Mouse (Mus musculus) forebrain, embryonic 11.5 days (tissue): ENCODE results near the gene Cd209a. TPM values are rescaled to one million over a fixed set of nuclear protein-coding genes. Genes with fewer than 3 reads are reported as not detected.
"Not testable (repeated sequence)": the region's sequence is repeated elsewhere in the genome, so short reads cannot be mapped to it uniquely, and the experiment has no call there.

ENCODE experiments used
- ATAC-seq: fragments of 200-750 bp; cut with Nextera tagmentation; replicated peaks from 2 replicates; pipeline ENCODE4 v1.8.0; 2017; ENCODE audit warnings: moderate TSS enrichment; ENCODE audit not compliant: low FRiP score
- DNase-seq: peaks from one replicate; pipeline ENCODE4 v3.0.0-alpha.2; 2017; ENCODE audit warnings: low spot score
- H3K27ac ChIP-seq: fragments of 300-500 bp; sonication (generic); 2 replicates; pipeline ENCODE4 v1.5.1; 2014; ENCODE audit warnings: low read depth, low read length
- H3K27me3 ChIP-seq: fragments of 300-500 bp; sonication (generic); 2 replicates; pipeline ENCODE4 v1.6.1; 2014; ENCODE audit warnings: mild to moderate bottlenecking, low read length, mixed read lengths; ENCODE audit not compliant: control insufficient read depth, insufficient read depth
- H3K36me3 ChIP-seq: fragments of 300-500 bp; sonication (generic); 2 replicates; pipeline ENCODE4 v1.6.1; 2014; ENCODE audit warnings: mild to moderate bottlenecking, low read length, moderate library complexity, mixed read lengths; ENCODE audit not compliant: control insufficient read depth, insufficient read depth
- H3K4me1 ChIP-seq: fragments of 300-500 bp; sonication (generic); replicated peaks from 2 replicates; pipeline ENCODE4 v1.6.1; 2014; ENCODE audit warnings: low read length, mixed read lengths; ENCODE audit not compliant: control insufficient read depth, insufficient read depth
- H3K4me2 ChIP-seq: fragments of 300-500 bp; sonication (generic); 2 replicates; pipeline ENCODE4 v1.6.1; 2014; ENCODE audit warnings: low read depth, mild to moderate bottlenecking, low read length, moderate library complexity, mixed read lengths; ENCODE audit not compliant: severe bottlenecking
- H3K4me3 ChIP-seq: fragments of 300-500 bp; sonication (generic); 2 replicates; pipeline ENCODE4 v1.5.1; 2014; ENCODE audit warnings: low read depth, low read length
- H3K9ac ChIP-seq: fragments of 300-500 bp; sonication (generic); 2 replicates; pipeline ENCODE4 v1.6.1; 2014; ENCODE audit warnings: low read length
- H3K9me3 ChIP-seq: fragments of 300-500 bp; sonication (generic); 2 replicates; pipeline ENCODE4 v1.6.1; 2016; ENCODE audit warnings: low read length, mixed read lengths; ENCODE audit not compliant: control insufficient read depth
- WGBS: fragments of 180-500 bp; shearing (Covaris S2); extraction: QIAGEN DNeasy Blood & Tissue Kit; methylation state at CpG from one replicate; pipeline ENCODE4 v1.1.7; 2014; 5-methylcytosine and 5-hydroxymethylcytosine counted together
- polyA plus RNA-seq: library from polyadenylated mRNA; unstranded; fragments of >200 nt; fragmentation: Nextera tagmentation; extraction: Ambion mirVana; gene quantifications from 2 replicates; pipeline ENCODE4 v1.2.1, GENCODE M21; 2014

The Cd209a gene
- polyA plus RNA-seq = not detected in 2 replicates

DNA sequence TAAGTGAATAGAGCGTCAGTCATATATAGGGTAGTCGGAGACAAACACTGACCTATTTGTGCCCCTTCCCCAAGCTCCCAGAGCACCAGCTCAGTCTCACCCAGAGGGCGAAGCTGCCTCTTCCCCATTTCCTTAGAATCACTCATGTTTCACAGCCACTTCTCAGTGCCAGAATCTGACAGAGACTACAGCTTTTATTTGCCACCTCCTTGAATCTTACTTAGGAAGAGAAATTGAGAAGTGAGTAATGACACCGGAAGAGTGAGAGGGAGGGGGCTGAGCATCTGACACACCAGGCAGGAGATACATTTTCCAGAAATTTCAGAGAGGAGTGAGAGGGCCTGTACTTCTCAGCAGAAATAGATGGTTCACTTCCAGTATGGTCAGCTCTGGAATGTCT is at the start of gene Cd209a:
Cd209a (minus strand) TSS at position 224 of the 400 bp plus-strand sequence.
- Histone ChIP-seq H3K27ac (no peak within 1 kb of the TSS), H3K9ac (no peak within 1 kb of the TSS), H3K4me1 (no peaks in the 10 kb centered on the region), H3K9me3 (peaks cover 4% of the 10 kb centered on the region; the same call in 1 of the 2 replicates), H3K4me3 (no peak within 1 kb of the TSS), H3K4me2 (no peak within 1 kb of the TSS), H3K27me3 (no peaks in the 10 kb centered on the region), H3K36me3 (no peaks in the 10 kb centered on the region)
- ATAC-seq (no peak), DNase-seq (no peak)
- 91% methylated on average over 4 of the region's 4 CpGs for whole genome bisulfite sequencing

GRCm38 (mm10) chr8:3768641-3769040 is 19.9 kb upstream of the Cd209a start:
- H3K9me3 ChIP-seq, H3K4me3 ChIP-seq, H3K27ac ChIP-seq, H3K27me3 ChIP-seq, H3K36me3 ChIP-seq, H3K4me1 ChIP-seq, ATAC-seq, DNase-seq, H3K4me2 ChIP-seq, H3K9ac ChIP-seq: not testable (repeated sequence)
- 87% methylated on average over 5 of the region's 5 CpGs for WGBS

- ATAC-seq = peak; percentile 99
- Histone ChIP-seq H3K9ac (no peak overlapping the region), H3K9me3 (peaks cover 9% of the 10 kb centered on the region; the same call in 1 of the 2 replicates)
These were observed 5.6 kb upstream of the Cd209a start for GRCm38 (mm10) chr8:3754261-3754850.

DNA sequence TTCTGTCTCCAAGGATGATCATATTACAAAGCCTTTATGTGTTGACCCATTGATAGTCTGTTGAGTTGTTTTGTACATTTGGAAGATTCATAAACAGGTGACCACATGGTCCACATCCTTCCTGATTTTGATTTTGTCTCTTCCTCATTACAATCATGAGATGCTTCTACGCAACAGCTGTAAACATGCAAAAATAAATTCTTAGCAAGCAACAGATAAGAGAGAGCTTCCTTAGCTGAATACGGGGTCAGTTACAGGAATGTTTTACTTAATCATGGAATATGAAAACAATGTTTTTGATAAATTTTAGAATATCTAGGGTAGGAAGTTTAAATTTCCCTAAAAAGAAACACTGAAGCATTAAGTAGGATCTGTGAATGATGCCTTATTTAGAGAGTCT is 11.8 kb downstream of the Cd209a start:
- ATAC-seq = no peak
- H3K4me1 ChIP-seq = no peaks in the 10 kb centered on the region

More at GRCm38 (mm10) chr8:3754261-3754850, 5.6 kb upstream of the Cd209a start:
- DNase-seq = peak; percentile 100
- Histone ChIP-seq H3K27ac (no peak overlapping the region), H3K27me3 (no peaks in the 10 kb centered on the region), H3K4me2 (no peak overlapping the region), H3K4me1 (no peaks in the 10 kb centered on the region), H3K36me3 (no peaks in the 10 kb centered on the region), H3K4me3 (no peak overlapping the region)
- WGBS = 69% methylated on average over 18 of the region's 18 CpGs

DNA sequence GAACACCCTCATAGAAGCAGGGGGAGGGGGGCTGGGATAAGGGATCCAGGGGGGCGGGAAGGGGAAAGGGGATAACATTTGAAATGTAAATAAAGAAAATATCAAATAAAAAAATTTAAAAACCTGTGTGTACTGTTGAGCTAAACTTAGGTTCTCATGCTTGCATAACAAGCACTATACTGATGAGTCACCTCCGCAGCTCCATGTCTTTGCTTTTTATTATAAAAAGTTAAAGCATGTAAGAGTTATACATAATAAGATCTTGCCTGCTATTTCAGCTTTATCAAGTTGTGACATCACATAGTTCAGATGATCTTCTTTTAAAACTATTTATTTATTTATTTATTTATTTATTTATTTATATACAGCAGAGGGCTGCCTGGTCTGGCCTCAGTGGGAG is 13.2 kb downstream of the Cd209a start:
- ATAC-seq (no peak), DNase-seq (no peak)
- Histone ChIP-seq H3K4me2 (no peak overlapping the region), H3K36me3 (no peaks in the 10 kb centered on the region), H3K4me1 (no peaks in the 10 kb centered on the region), H3K27ac (no peak overlapping the region), H3K9ac (no peak overlapping the region), H3K4me3 (no peak overlapping the region), H3K9me3 (no peaks in the 10 kb centered on the region), H3K27me3 (no peaks in the 10 kb centered on the region)
- 84% methylated on average over 2 of the region's 2 CpGs for WGBS

More for the DNA sequence above, 11.8 kb downstream of the Cd209a start:
- no peaks in the 10 kb centered on the region for H3K27me3 ChIP-seq
- H3K4me2 ChIP-seq = no peak overlapping the region
- H3K9me3 ChIP-seq = no peaks in the 10 kb centered on the region
- H3K36me3 ChIP-seq = no peaks in the 10 kb centered on the region
- H3K4me3 ChIP-seq = no peak overlapping the region
- DNase-seq = no peak
- 90% methylated on average over 2 of the region's 2 CpGs for WGBS
- H3K9ac ChIP-seq = no peak overlapping the region
- H3K27ac ChIP-seq = no peak overlapping the region

- Histone ChIP-seq H3K27me3 (no peaks in the 10 kb centered on the region), H3K4me2 (no peak overlapping the region), H3K9ac (no peak overlapping the region), H3K4me3 (no peak overlapping the region), H3K4me1 (no peaks in the 10 kb centered on the region), H3K9me3 (no peaks in the 10 kb centered on the region), H3K27ac (no peak overlapping the region), H3K36me3 (no peaks in the 10 kb centered on the region)
- WGBS = 63% methylated on average over 1 of the region's 1 CpGs
- DNase-seq = no peak
- no peak for ATAC-seq
These were observed 14.7 kb downstream of the Cd209a start for GRCm38 (mm10) chr8:3734084-3734483.

DNA sequence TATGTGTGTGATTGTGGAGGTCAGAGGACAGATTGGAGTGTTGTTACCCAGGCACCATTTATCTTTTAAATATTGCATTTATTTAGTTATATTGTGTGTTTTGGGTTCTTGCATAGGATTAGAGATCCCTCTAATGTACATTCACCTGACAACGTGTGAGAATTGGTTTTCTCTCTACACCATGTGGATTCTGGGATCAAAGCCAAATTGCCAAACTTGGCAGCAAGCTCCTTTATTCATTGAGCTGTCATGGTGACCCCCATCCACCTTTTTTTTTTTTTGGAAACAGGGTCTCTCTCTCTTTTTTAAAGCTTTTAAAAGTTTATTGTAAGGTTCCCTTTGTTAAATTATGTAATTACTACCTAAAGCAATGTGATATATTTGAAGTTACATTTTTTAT is 27.7 kb downstream of the Cd209a start:
- no peak overlapping the region for H3K4me3 ChIP-seq
- no peak overlapping the region for H3K4me2 ChIP-seq
- no peak overlapping the region for H3K9ac ChIP-seq
- no peaks in the 10 kb centered on the region for H3K9me3 ChIP-seq
- 64% methylated on average over 1 of the region's 1 CpGs for WGBS
- H3K36me3 ChIP-seq = no peaks in the 10 kb centered on the region
- no peaks in the 10 kb centered on the region for H3K27me3 ChIP-seq
- no peak for ATAC-seq
- H3K4me1 ChIP-seq = no peaks in the 10 kb centered on the region
- H3K27ac ChIP-seq = no peak overlapping the region
- DNase-seq = no peak

- DNase-seq (no peak), ATAC-seq (no peak)
- H3K9me3 ChIP-seq = no peaks in the 10 kb centered on the region
- 76% methylated on average over 5 of the region's 5 CpGs for WGBS
- H3K27me3 ChIP-seq = no peaks in the 10 kb centered on the region
- no peak within 1 kb of the TSS for H3K4me3 ChIP-seq
- H3K4me2 ChIP-seq = no peak within 1 kb of the TSS
- no peaks in the 10 kb centered on the region for H3K4me1 ChIP-seq
- no peaks in the 10 kb centered on the region for H3K36me3 ChIP-seq
- H3K27ac ChIP-seq = no peak within 1 kb of the TSS
- H3K9ac ChIP-seq = no peak within 1 kb of the TSS
These were observed 28.2 kb downstream of the Cd209a start, which contains the start of gene Clec4g for GRCm38 (mm10) chr8:3720551-3720950. TSS of gene Clec4g (minus strand) at chr8:3720651.

DNA sequence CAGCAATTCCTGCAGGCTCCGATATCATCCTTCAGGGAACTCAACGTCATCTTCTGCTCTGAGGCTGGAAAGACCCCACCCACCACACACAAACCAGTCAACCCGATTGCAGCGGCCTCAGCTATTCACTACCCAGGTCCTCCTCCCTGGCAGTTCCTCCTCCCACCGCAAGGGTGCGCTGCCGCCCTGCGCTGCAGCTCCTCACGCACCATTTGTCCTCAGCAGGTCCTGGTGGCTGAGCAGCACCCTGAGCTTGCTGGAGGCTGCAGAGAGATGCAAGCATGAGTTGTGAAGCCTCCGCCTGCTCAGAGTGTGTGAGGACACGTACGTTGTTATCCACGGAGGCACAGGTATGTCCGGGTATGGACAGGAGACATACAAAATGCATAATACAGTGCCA is 30.2 kb downstream of the Cd209a start:
- DNase-seq = peak; percentile 79
- no peak overlapping the region for H3K4me3 ChIP-seq
- H3K9ac ChIP-seq = no peak overlapping the region
- H3K36me3 ChIP-seq = no peaks in the 10 kb centered on the region
- no peaks in the 10 kb centered on the region for H3K9me3 ChIP-seq
- 15% methylated on average over 14 of the region's 14 CpGs for WGBS
- no peak overlapping the region for H3K27ac ChIP-seq
- ATAC-seq = peak; percentile 67
- no peaks in the 10 kb centered on the region for H3K27me3 ChIP-seq
- no peaks in the 10 kb centered on the region for H3K4me1 ChIP-seq
- no peak overlapping the region for H3K4me2 ChIP-seq
